Mouse (Mus musculus) neural tube, embryonic 13.5 days (tissue): ENCODE results near the gene Ube2o. TPM values are rescaled to one million over a fixed set of nuclear protein-coding genes. Genes with fewer than 3 reads are reported as not detected.
"Not testable (repeated sequence)": the region's sequence is repeated elsewhere in the genome, so short reads cannot be mapped to it uniquely, and the experiment has no call there.

Experiments used
- ATAC-seq: fragments of 200-750 bp; cut with Nextera tagmentation; 2 replicates; pipeline ENCODE4 v1.8.0; 2017; ENCODE audit warnings: low read depth, mild to moderate bottlenecking, moderate TSS enrichment, moderate library complexity
- H3K27ac ChIP-seq: fragments of 300-500 bp; sonication (generic); replicated peaks from 2 replicates; pipeline ENCODE4 v1.5.1; 2015; ENCODE audit warnings: moderate library complexity, mild to moderate bottlenecking, inconsistent platforms
- H3K27me3 ChIP-seq: fragments of 300-500 bp; sonication (generic); 2 replicates; pipeline ENCODE4 v1.6.1; 2015; ENCODE audit warnings: mild to moderate bottlenecking, inconsistent platforms
- H3K36me3 ChIP-seq: fragments of 300-500 bp; sonication (generic); 2 replicates; pipeline ENCODE4 v1.6.1; 2015; ENCODE audit warnings: mild to moderate bottlenecking, inconsistent platforms
- H3K4me1 ChIP-seq: fragments of 300-500 bp; sonication (generic); replicated peaks from 2 replicates; pipeline ENCODE4 v1.6.1; 2015; ENCODE audit warnings: inconsistent platforms
- H3K4me2 ChIP-seq: fragments of 300-500 bp; sonication (generic); 2 replicates; pipeline ENCODE4 v1.6.1; 2015; ENCODE audit warnings: inconsistent platforms, mild to moderate bottlenecking, moderate library complexity
- H3K4me3 ChIP-seq: fragments of 300-500 bp; sonication (generic); 2 replicates; pipeline ENCODE4 v1.5.1; 2015; ENCODE audit warnings: mild to moderate bottlenecking, inconsistent platforms
- H3K9ac ChIP-seq: fragments of 300-500 bp; sonication (generic); 2 replicates; pipeline ENCODE4 v1.6.1; 2015; ENCODE audit warnings: moderate library complexity, mild to moderate bottlenecking, inconsistent platforms
- H3K9me3 ChIP-seq: fragments of 300-500 bp; sonication (generic); 2 replicates; pipeline ENCODE4 v1.6.1; 2016; ENCODE audit warnings: inconsistent platforms
- WGBS: fragments of 180-500 bp; shearing (Covaris S2); methylation state at CpG from one replicate; pipeline ENCODE4 v1.1.7; 2015; 5-methylcytosine and 5-hydroxymethylcytosine counted together
- polyA plus RNA-seq: library from polyadenylated mRNA; unstranded; fragments of >200 nt; fragmentation: Nextera tagmentation; extraction: Ambion mirVana; gene quantifications from 2 replicates; pipeline ENCODE4 v1.2.1, GENCODE M21; 2015

The Ube2o gene
- polyA plus RNA-seq, 1 experiment from 2014 or later, result 24.6 TPM

DNA sequence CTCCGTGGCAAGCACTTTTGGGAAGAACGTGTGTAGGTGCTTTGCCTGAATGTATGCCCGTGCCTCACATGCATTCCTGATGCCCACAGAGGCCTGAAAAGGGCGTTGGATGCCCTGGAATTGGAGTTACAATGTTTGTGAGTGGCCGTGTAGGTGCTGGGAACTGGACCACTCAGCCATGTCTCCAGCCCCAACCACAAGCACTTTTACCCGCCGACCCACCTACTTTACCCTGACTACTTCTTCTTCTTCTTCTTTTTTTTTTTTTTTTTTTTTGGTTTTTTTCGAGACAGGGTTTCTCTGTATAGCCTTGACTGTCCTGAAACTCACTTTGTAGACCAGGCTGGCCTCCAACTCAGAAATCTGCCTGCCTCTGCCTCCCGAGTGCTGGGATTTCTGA is 29.9 kb upstream of the Ube2o start:
- 77% methylated on average over 9 of the region's 9 CpGs for WGBS
- H3K9ac ChIP-seq, result not testable (repeated sequence)

DNA sequence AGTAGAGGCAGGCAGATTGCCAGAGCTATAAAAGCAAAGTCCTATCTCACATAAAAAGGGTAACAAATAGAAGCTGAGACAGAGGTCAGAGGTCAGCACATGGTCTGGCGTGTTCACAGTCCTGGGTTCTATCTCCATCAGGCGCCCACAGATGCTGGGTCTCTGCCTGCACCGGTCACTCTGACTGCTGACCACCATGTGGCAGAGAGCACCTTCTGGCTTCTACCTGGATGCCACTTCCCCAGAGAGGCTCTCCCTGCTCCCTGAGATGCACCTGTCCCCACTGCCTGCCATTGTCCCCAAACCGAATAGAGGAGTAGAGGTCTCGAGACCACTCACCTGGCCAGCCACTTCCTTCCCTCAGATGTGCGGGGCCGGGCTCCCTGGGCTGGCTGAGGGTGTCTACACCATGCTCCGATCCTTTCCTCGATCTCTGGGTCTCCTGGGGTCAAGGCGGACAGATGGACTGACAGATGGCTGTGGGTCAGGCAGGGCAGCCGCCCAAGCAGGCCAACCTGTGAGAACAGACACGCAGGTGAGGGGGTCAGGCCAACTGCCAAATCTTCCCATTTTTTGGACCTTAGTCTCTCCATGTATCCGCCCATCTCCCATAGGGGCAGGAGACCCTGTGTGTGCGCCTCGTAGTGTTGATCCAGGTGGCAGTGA is 28.9 kb upstream of the Ube2o start:
- WGBS, result 86% methylated on average over 15 of the region's 15 CpGs
- Histone ChIP-seq H3K27me3 (no peaks in the 10 kb centered on the region), H3K36me3 (no peaks in the 10 kb centered on the region), H3K9me3 (no peaks in the 10 kb centered on the region), H3K4me2 (no peak overlapping the region), H3K9ac (no peak overlapping the region), H3K4me1 (peaks cover 6% of the 10 kb centered on the region; the same call in 1 of the 2 replicates), H3K4me3 (no peak overlapping the region), H3K27ac (no peak overlapping the region)
- ATAC-seq, result no peak

More for the DNA sequence above, 29.9 kb upstream of the Ube2o start:
- H3K9me3 ChIP-seq, ATAC-seq, H3K27me3 ChIP-seq, H3K36me3 ChIP-seq, H3K4me3 ChIP-seq, H3K4me2 ChIP-seq, H3K27ac ChIP-seq: not testable (repeated sequence)
- H3K4me1 ChIP-seq, result peaks cover 12% of the 10 kb centered on the region; the same call in 1 of the 2 replicates

DNA sequence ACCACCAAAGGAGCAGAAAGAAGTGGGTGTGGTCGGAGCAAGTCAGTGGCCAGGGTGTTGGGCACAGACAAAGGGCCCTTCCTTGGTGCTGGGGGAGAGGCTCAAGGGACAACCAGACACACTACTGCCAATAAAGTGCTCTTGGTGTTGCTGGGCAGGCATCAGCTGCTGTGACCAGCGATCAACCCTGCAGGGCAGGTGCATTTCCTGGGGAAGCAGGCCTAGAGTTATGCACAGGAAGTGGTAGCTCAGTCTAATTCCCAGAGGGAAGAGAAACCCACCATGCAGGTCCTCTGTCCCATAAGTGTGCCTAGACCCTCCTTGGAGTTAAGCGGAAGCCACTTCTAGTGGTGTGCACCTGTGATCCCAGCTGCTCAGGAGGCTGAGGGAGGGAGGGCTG is 26.5 kb upstream of the Ube2o start:
- Histone ChIP-seq H3K36me3 (no peaks in the 10 kb centered on the region), H3K27ac (no peak overlapping the region), H3K4me1 (peaks cover 6% of the 10 kb centered on the region; the same call in 1 of the 2 replicates), H3K4me3 (no peak overlapping the region), H3K4me2 (no peak overlapping the region), H3K9me3 (no peaks in the 10 kb centered on the region), H3K9ac (no peak overlapping the region), H3K27me3 (no peaks in the 10 kb centered on the region)
- 90% methylated on average over 3 of the region's 3 CpGs for WGBS
- no peak for ATAC-seq

DNA sequence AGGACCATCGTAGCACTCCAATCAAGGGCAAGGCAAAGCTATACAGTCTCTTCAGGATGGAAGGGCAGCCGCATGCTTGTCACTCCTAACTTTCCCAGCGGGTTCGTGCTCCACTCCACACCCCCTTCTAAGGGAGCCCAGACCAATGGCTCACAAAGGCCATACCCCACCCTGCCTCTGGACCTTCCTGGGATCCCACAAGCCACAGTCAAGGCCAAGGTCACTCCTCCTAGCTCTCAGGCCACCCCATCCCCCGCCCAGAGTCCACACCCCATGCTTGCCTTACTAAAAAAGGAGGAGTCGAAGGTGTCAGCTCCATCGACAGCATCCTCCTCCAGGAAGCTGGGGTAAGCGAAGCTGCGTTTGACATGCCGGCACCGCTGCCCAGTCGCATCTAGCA is 22.9 kb upstream of the Ube2o start:
- no peaks in the 10 kb centered on the region for H3K36me3 ChIP-seq
- H3K4me3 ChIP-seq, result no peak overlapping the region
- ATAC-seq, result no peak
- no peak overlapping the region for H3K27ac ChIP-seq
- H3K9ac ChIP-seq, result no peak overlapping the region
- WGBS, result 92% methylated on average over 12 of the region's 12 CpGs
- H3K9me3 ChIP-seq, result no peaks in the 10 kb centered on the region
- no peak overlapping the region for H3K4me2 ChIP-seq
- no peaks in the 10 kb centered on the region for H3K27me3 ChIP-seq
- peaks cover 6% of the 10 kb centered on the region; the same call in 1 of the 2 replicates for H3K4me1 ChIP-seq

DNA sequence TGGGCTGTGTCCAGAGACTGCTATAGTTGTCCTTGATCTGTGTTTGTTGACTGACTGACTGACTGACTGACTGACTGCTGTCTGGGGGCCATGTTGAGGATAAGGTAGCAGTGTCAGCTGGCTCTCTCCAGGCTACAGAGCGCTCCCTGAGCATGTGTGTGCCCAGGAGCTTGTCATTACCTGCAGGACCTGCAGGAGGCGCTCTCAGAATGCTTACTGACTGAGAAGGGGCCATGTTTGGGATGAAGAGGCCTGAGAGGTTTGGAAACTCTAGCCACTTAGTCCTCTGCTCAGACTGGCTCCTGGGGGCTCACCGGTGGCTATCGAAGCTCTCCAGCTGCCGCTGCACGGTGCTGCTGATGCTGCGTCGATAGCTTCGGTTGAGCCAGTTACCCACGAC is 22.1 kb upstream of the Ube2o start:
- ATAC-seq, result no peak
- Histone ChIP-seq H3K4me2 (no peak overlapping the region), H3K4me3 (no peak overlapping the region), H3K27ac (no peak overlapping the region), H3K27me3 (no peaks in the 10 kb centered on the region), H3K4me1 (peaks cover 13% of the 10 kb centered on the region; the same call in 1 of the 2 replicates), H3K36me3 (no peaks in the 10 kb centered on the region), H3K9ac (no peak overlapping the region), H3K9me3 (no peaks in the 10 kb centered on the region)
- 88% methylated on average over 10 of the region's 10 CpGs for WGBS

DNA sequence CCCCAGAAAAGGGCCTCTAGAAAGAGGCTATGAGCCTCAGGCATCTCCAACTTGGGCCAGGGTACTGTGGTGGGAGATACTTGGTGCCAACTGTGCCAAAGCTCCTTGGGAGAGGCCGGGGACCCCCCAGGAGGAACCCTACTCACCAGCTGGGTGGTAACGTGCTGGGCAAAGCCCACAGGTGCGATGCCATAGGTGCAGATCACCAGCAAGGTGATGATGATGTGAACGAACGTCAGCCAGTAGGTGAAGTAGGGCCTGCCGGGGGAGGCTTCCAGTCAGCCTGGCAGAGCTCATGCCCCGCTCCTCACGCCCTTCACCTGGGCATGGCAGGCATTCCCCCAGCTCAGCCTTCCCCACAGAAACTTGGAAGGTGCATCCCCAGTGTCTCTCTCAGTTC is 20.8 kb upstream of the Ube2o start:
- Histone ChIP-seq H3K27me3 (no peaks in the 10 kb centered on the region), H3K4me1 (peaks cover 21% of the 10 kb centered on the region), H3K9me3 (no peaks in the 10 kb centered on the region), H3K4me3 (no peak overlapping the region), H3K27ac (no peak overlapping the region), H3K9ac (no peak overlapping the region), H3K36me3 (no peaks in the 10 kb centered on the region), H3K4me2 (no peak overlapping the region)
- no peak for ATAC-seq
- 92% methylated on average over 8 of the region's 8 CpGs for WGBS

DNA sequence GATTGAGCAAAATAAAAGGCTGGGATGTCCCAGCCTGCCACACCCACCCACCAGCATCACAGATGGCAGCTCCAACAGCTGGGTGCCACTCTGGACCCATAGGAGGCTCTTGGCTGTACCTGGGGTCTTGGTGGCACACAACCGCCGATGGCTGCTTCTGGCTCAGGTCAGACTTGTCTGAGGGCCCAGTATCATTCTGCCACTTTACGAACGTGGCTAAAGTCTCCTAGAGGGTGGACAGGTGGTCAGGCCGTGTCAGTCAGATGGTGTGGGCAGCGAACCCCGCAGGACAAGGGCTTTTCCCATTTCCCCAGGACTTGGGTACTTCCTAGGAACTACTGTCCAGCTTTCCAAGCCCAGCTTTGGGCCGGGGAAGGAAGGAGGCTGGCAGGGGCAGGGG is 19.9 kb upstream of the Ube2o start:
- H3K4me2 ChIP-seq, result no peak overlapping the region
- ATAC-seq, result no peak
- H3K9me3 ChIP-seq, result no peaks in the 10 kb centered on the region
- no peaks in the 10 kb centered on the region for H3K36me3 ChIP-seq
- H3K9ac ChIP-seq, result no peak overlapping the region
- H3K27me3 ChIP-seq, result no peaks in the 10 kb centered on the region
- no peak overlapping the region for H3K4me3 ChIP-seq
- no peak overlapping the region for H3K27ac ChIP-seq
- 91% methylated on average over 8 of the region's 8 CpGs for WGBS
- H3K4me1 ChIP-seq, result peaks cover 17% of the 10 kb centered on the region

DNA sequence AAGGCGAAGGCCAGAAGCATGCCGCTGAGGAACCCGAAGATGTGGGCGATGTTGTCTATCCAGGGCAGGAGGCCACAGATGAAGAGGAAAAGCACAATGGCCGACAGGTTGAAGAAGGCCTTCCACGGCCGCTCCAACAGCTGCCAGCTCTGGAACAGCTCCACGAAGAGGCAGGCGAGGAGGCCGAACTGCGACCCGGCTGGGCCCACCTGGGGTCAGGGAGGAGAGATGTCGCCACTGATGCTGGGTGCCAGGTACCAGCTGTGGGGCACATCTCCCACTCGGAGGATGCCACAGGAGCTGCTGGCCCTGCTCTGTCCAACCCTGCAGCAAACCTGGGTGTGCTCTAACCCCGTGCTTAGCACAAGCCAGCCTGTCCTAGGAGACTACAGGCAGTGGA is 18.0 kb upstream of the Ube2o start:
- Histone ChIP-seq H3K4me2 (no peak overlapping the region), H3K4me3 (no peak overlapping the region), H3K27me3 (no peaks in the 10 kb centered on the region), H3K27ac (no peak overlapping the region), H3K9ac (no peak overlapping the region), H3K4me1 (peaks cover 17% of the 10 kb centered on the region), H3K9me3 (no peaks in the 10 kb centered on the region), H3K36me3 (no peaks in the 10 kb centered on the region)
- 93% methylated on average over 15 of the region's 15 CpGs for WGBS
- ATAC-seq, result no peak

DNA sequence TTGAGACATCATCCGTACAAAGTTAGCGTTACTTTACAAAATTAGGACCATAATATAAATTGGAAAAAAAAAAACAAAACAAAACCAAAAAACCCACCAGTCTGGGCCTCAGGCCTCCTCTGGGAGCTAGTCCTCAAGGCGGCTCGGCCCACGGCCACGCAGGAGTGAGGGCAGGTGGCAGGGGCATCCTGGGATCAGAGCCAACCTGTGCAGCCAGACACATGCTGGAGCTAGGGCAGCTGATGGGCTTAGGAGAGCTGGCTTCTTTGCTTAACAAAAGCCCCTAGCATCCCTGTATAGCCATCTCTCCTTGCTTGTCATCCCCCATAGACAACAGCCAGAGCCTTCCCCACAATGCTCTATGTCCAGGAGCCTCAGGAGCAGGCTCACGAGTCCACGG is 16.9 kb upstream of the Ube2o start:
- no peak for ATAC-seq
- H3K9ac ChIP-seq, result no peak overlapping the region
- peaks cover 22% of the 10 kb centered on the region for H3K4me1 ChIP-seq
- no peaks in the 10 kb centered on the region for H3K9me3 ChIP-seq
- no peak overlapping the region for H3K4me3 ChIP-seq
- H3K27ac ChIP-seq, result peak overlapping the region; percentile 49; the same call in 1 of the 2 replicates
- no peaks in the 10 kb centered on the region for H3K27me3 ChIP-seq
- no peaks in the 10 kb centered on the region for H3K36me3 ChIP-seq
- H3K4me2 ChIP-seq, result no peak overlapping the region
- WGBS, result 72% methylated on average over 8 of the region's 8 CpGs

DNA sequence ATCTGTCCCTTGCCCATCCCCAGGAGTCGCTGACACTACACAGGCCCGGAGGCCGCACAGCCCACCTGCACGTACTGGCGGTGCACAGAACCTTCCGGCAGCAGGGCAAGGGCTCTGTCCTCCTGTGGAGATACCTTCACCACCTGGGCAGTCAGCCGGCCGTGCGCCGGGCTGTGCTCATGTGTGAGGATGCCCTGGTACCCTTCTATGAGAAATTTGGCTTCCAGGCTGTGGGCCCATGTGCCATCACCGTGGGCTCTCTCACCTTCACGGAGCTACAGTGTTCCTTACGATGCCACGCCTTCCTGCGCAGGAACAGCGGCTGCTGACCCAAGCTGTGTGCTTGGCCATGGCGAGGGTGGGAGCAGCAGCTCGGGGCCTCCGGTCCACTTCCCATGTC is 15.5 kb upstream of the Ube2o start:
- ATAC-seq, result no peak
- Histone ChIP-seq H3K4me2 (no peak overlapping the region), H3K4me3 (no peak overlapping the region), H3K27me3 (no peaks in the 10 kb centered on the region), H3K4me1 (peaks cover 29% of the 10 kb centered on the region), H3K9ac (no peak overlapping the region), H3K36me3 (no peaks in the 10 kb centered on the region), H3K9me3 (no peaks in the 10 kb centered on the region), H3K27ac (no peak overlapping the region)
- WGBS, result 87% methylated on average over 19 of the region's 19 CpGs

DNA sequence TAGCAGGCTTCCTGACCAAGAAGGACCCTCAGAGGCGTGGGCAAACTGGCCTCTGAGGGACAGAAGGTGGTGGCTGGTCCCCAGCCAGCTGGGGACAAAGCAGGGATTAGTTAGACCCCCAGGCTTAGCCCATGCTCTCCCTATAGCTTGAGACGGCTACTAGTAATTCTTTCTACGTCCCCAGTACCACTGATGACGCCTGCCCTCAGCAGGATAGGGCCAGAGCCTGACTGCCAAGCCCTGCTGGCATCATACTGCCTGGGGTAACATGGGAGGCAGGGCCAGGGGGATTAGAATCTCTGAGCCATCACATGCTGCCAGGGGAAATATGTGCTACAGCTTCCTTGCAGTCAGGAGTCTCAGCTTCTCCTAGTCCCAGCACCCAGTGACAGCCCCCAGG is 12.1 kb upstream of the Ube2o start:
- Histone ChIP-seq H3K4me2 (no peak overlapping the region), H3K36me3 (no peaks in the 10 kb centered on the region), H3K27ac (peak overlapping the region; percentile 82), H3K9ac (no peak overlapping the region), H3K9me3 (no peaks in the 10 kb centered on the region), H3K4me3 (no peak overlapping the region), H3K4me1 (peaks cover 35% of the 10 kb centered on the region), H3K27me3 (no peaks in the 10 kb centered on the region)
- 63% methylated on average over 4 of the region's 4 CpGs for WGBS
- no peak for ATAC-seq

DNA sequence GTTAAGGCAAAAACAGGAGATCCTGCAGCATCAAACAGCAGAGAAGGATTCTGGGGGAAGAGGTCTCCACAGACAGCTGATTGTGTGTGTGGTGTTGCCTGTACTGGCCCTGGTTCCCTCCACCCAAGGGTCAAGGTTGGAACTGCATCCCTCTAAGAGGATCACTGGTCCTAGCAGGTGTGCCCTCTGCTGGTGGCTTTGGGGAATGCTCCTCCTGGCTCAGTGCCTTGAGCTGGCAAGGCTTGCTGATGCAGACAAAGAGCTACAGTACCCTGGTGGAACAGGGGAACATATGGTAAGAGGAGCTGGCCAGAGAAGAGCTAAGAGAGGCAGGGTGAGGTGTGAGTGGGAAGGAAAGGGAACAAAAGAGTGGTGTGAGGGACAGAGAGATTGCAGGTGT is 11.2 kb upstream of the Ube2o start:
- H3K27me3 ChIP-seq, result no peaks in the 10 kb centered on the region
- peak overlapping the region; percentile 82 for H3K27ac ChIP-seq
- H3K4me1 ChIP-seq, result peaks cover 31% of the 10 kb centered on the region
- H3K4me2 ChIP-seq, result no peak overlapping the region
- no peak overlapping the region for H3K4me3 ChIP-seq
- no peaks in the 10 kb centered on the region for H3K9me3 ChIP-seq
- H3K36me3 ChIP-seq, result no peaks in the 10 kb centered on the region
- H3K9ac ChIP-seq, result no peak overlapping the region
- peak; percentile 76 for ATAC-seq

DNA sequence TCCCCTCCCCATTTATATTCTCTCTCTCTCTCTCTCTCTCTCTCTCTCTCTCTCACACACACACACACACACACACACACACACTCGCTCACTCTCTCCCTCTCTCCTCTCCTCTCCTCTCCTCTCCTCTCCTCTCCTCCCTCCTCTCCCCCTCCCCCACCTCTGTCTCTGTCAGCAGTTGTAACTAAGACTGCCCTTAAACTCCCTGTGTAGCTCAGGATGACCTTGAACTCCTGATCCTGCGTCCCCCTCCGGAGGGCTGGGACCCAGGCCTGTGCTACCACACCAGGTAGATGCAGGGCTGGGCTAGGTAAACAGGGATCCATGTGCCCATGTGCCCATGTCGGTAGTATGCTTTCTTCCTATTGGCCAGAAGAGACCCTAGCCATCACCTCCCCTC is 10.4 kb upstream of the Ube2o start:
- no peak for ATAC-seq
- 72% methylated on average over 4 of the region's 4 CpGs for WGBS
- no peaks in the 10 kb centered on the region for H3K9me3 ChIP-seq

More for the DNA sequence above, 10.4 kb upstream of the Ube2o start:
- H3K27ac ChIP-seq, result no peak overlapping the region
- no peak overlapping the region for H3K4me2 ChIP-seq
- H3K4me3 ChIP-seq, result no peak overlapping the region
- H3K9ac ChIP-seq, result no peak overlapping the region
- H3K27me3 ChIP-seq, result no peaks in the 10 kb centered on the region
- no peaks in the 10 kb centered on the region for H3K36me3 ChIP-seq
- peaks cover 34% of the 10 kb centered on the region for H3K4me1 ChIP-seq
